Mouse (Mus musculus): Measurements from ENCODE around the gene Cage1. TPM values are rescaled to one million over a fixed set of nuclear protein-coding genes. Genes with fewer than 3 reads are reported as not detected.

Cage1 gene
- polyA plus RNA-seq (2014; fragmentation: Nextera tagmentation; extraction: Ambion mirVana), result 1.0 and 1.1 TPM in 2 replicates

- 0 out of 2 replicates have a peak, but pooled peaks cover 2% of the 10 kb centered on the region for H3K36me3 ChIP-seq (ENCODE audit: control insufficient read depth, insufficient read depth, low read length)
- WGBS, result under 1% methylated on average over 47 of the region's 47 CpGs
- H3K4me3 ChIP-seq (ENCODE audit: low read depth, low read length), result peak within 1 kb of the TSS; percentile 81
- DNase-seq (ENCODE audit: low spot score) (peak; percentile 99), ATAC-seq (ENCODE audit: low FRiP score) (peak; percentile 97)
- H3K4me1 ChIP-seq (replicated peaks; ENCODE audit: control insufficient read depth, insufficient read depth, low read length), result 0 out of 2 replicates have a peak, but pooled peaks cover 5% of the 10 kb centered on the region
- peak within 1 kb of the TSS; percentile 85 for H3K4me2 ChIP-seq (replicated peaks; ENCODE audit: low read depth, low read length)
- no peaks in the 10 kb centered on the region for H3K9me3 ChIP-seq (ENCODE audit: control insufficient read depth, low read length)
- H3K27ac ChIP-seq (ENCODE audit: low read depth, low read length), result no peak within 1 kb of the TSS
- H3K9ac ChIP-seq (ENCODE audit: low read depth, low read length), result peak within 1 kb of the TSS; percentile 80
- H3K27me3 ChIP-seq (ENCODE audit: control insufficient read depth, insufficient read depth, low read length), result no peaks in the 10 kb centered on the region
These were observed at the start of gene Cage1 for GRCm38 (mm10) chr13:38037044-38037687. Cage1 (minus strand) TSS chr13:38037069.

GRCm38 (mm10) chr13:38081161-38081560 is 44.3 kb upstream of the Cage1 start:
- Histone ChIP-seq H3K27me3 (ENCODE audit: control insufficient read depth, insufficient read depth, low read length) (no peaks in the 10 kb centered on the region), H3K9me3 (ENCODE audit: control insufficient read depth, low read length) (no peaks in the 10 kb centered on the region), H3K9ac (ENCODE audit: low read depth, low read length) (no peak overlapping the region), H3K4me2 (replicated peaks; ENCODE audit: low read depth, low read length) (no peak overlapping the region), H3K4me1 (replicated peaks; ENCODE audit: control insufficient read depth, insufficient read depth, low read length) (no peaks in the 10 kb centered on the region), H3K4me3 (ENCODE audit: low read depth, low read length) (no peak overlapping the region), H3K27ac (ENCODE audit: low read depth, low read length) (no peak overlapping the region), H3K36me3 (ENCODE audit: control insufficient read depth, insufficient read depth, low read length) (no peaks in the 10 kb centered on the region)
- 85% methylated on average over 7 of the region's 7 CpGs for WGBS
- ATAC-seq (ENCODE audit: low FRiP score) (no peak), DNase-seq (ENCODE audit: low spot score) (no peak)

GRCm38 (mm10) chr13:38080725-38081124 is 43.9 kb upstream of the Cage1 start:
- DNase-seq (ENCODE audit: low spot score) (no peak), ATAC-seq (ENCODE audit: low FRiP score) (no peak)
- H3K27me3 ChIP-seq (ENCODE audit: control insufficient read depth, insufficient read depth, low read length), result no peaks in the 10 kb centered on the region
- H3K9ac ChIP-seq (ENCODE audit: low read depth, low read length), result no peak overlapping the region
- no peak overlapping the region for H3K27ac ChIP-seq (ENCODE audit: low read depth, low read length)
- no peaks in the 10 kb centered on the region for H3K36me3 ChIP-seq (ENCODE audit: control insufficient read depth, insufficient read depth, low read length)
- 85% methylated on average over 14 of the region's 14 CpGs for WGBS
- H3K4me2 ChIP-seq (replicated peaks; ENCODE audit: low read depth, low read length), result no peak overlapping the region
- no peaks in the 10 kb centered on the region for H3K4me1 ChIP-seq (replicated peaks; ENCODE audit: control insufficient read depth, insufficient read depth, low read length)
- no peak overlapping the region for H3K4me3 ChIP-seq (ENCODE audit: low read depth, low read length)
- no peaks in the 10 kb centered on the region for H3K9me3 ChIP-seq (ENCODE audit: control insufficient read depth, low read length)

GRCm38 (mm10) chr13:38080014-38080413 is 43.1 kb upstream of the Cage1 start:
- Histone ChIP-seq H3K27ac (ENCODE audit: low read depth, low read length) (no peak overlapping the region), H3K9me3 (ENCODE audit: control insufficient read depth, low read length) (no peaks in the 10 kb centered on the region), H3K4me2 (replicated peaks; ENCODE audit: low read depth, low read length) (no peak overlapping the region), H3K27me3 (ENCODE audit: control insufficient read depth, insufficient read depth, low read length) (no peaks in the 10 kb centered on the region), H3K9ac (ENCODE audit: low read depth, low read length) (no peak overlapping the region), H3K4me1 (replicated peaks; ENCODE audit: control insufficient read depth, insufficient read depth, low read length) (no peaks in the 10 kb centered on the region), H3K36me3 (ENCODE audit: control insufficient read depth, insufficient read depth, low read length) (no peaks in the 10 kb centered on the region), H3K4me3 (ENCODE audit: low read depth, low read length) (no peak overlapping the region)
- no peak for ATAC-seq (ENCODE audit: low FRiP score)
- no peak for DNase-seq (ENCODE audit: low spot score)
- 62% methylated on average over 9 of the region's 9 CpGs for WGBS

- Histone ChIP-seq H3K4me1 (replicated peaks; ENCODE audit: control insufficient read depth, insufficient read depth, low read length) (no peaks in the 10 kb centered on the region), H3K4me2 (replicated peaks; ENCODE audit: low read depth, low read length) (no peak overlapping the region), H3K27ac (ENCODE audit: low read depth, low read length) (no peak overlapping the region), H3K36me3 (ENCODE audit: control insufficient read depth, insufficient read depth, low read length) (no peaks in the 10 kb centered on the region), H3K27me3 (ENCODE audit: control insufficient read depth, insufficient read depth, low read length) (no peaks in the 10 kb centered on the region), H3K4me3 (ENCODE audit: low read depth, low read length) (no peak overlapping the region), H3K9me3 (ENCODE audit: control insufficient read depth, low read length) (no peaks in the 10 kb centered on the region), H3K9ac (ENCODE audit: low read depth, low read length) (no peak overlapping the region)
- WGBS, result 73% methylated on average over 5 of the region's 5 CpGs
- ATAC-seq (ENCODE audit: low FRiP score), result no peak
- no peak for DNase-seq (ENCODE audit: low spot score)
These were observed 42.5 kb upstream of the Cage1 start for GRCm38 (mm10) chr13:38079366-38079765.

GRCm38 (mm10) chr13:38078836-38079235 is 42.0 kb upstream of the Cage1 start:
- WGBS, result 60% methylated on average over 6 of the region's 6 CpGs

GRCm38 (mm10) chr13:38077113-38077512 is 40.2 kb upstream of the Cage1 start:
- Histone ChIP-seq H3K36me3 (ENCODE audit: control insufficient read depth, insufficient read depth, low read length) (no peaks in the 10 kb centered on the region), H3K4me2 (replicated peaks; ENCODE audit: low read depth, low read length) (no peak overlapping the region), H3K4me1 (replicated peaks; ENCODE audit: control insufficient read depth, insufficient read depth, low read length) (no peaks in the 10 kb centered on the region), H3K4me3 (ENCODE audit: low read depth, low read length) (no peak overlapping the region), H3K27me3 (ENCODE audit: control insufficient read depth, insufficient read depth, low read length) (no peaks in the 10 kb centered on the region), H3K9ac (ENCODE audit: low read depth, low read length) (no peak overlapping the region), H3K27ac (ENCODE audit: low read depth, low read length) (no peak overlapping the region), H3K9me3 (ENCODE audit: control insufficient read depth, low read length) (no peaks in the 10 kb centered on the region)
- ATAC-seq (ENCODE audit: low FRiP score) (no peak), DNase-seq (ENCODE audit: low spot score) (peak; percentile 10)
- 31% methylated on average over 11 of the region's 11 CpGs for WGBS

More at GRCm38 (mm10) chr13:38078836-38079235, 42.0 kb upstream of the Cage1 start:
- Histone ChIP-seq H3K4me2 (replicated peaks; ENCODE audit: low read depth, low read length) (no peak overlapping the region), H3K4me3 (ENCODE audit: low read depth, low read length) (no peak overlapping the region), H3K27me3 (ENCODE audit: control insufficient read depth, insufficient read depth, low read length) (no peaks in the 10 kb centered on the region), H3K27ac (ENCODE audit: low read depth, low read length) (no peak overlapping the region), H3K36me3 (ENCODE audit: control insufficient read depth, insufficient read depth, low read length) (no peaks in the 10 kb centered on the region), H3K4me1 (replicated peaks; ENCODE audit: control insufficient read depth, insufficient read depth, low read length) (no peaks in the 10 kb centered on the region), H3K9me3 (ENCODE audit: control insufficient read depth, low read length) (no peaks in the 10 kb centered on the region), H3K9ac (ENCODE audit: low read depth, low read length) (no peak overlapping the region)
- ATAC-seq (ENCODE audit: low FRiP score), result no peak
- DNase-seq (ENCODE audit: low spot score), result no peak

GRCm38 (mm10) chr13:38074404-38074803 is 37.5 kb upstream of the Cage1 start:
- ATAC-seq (ENCODE audit: low FRiP score) (no peak), DNase-seq (ENCODE audit: low spot score) (no peak)
- Histone ChIP-seq H3K4me2 (replicated peaks; ENCODE audit: low read depth, low read length) (no peak overlapping the region), H3K4me1 (replicated peaks; ENCODE audit: control insufficient read depth, insufficient read depth, low read length) (no peaks in the 10 kb centered on the region), H3K4me3 (ENCODE audit: low read depth, low read length) (no peak overlapping the region), H3K9me3 (ENCODE audit: control insufficient read depth, low read length) (no peaks in the 10 kb centered on the region), H3K36me3 (ENCODE audit: control insufficient read depth, insufficient read depth, low read length) (no peaks in the 10 kb centered on the region), H3K9ac (ENCODE audit: low read depth, low read length) (no peak overlapping the region), H3K27ac (ENCODE audit: low read depth, low read length) (no peak overlapping the region), H3K27me3 (ENCODE audit: control insufficient read depth, insufficient read depth, low read length) (no peaks in the 10 kb centered on the region)
- WGBS, result 71% methylated on average over 5 of the region's 5 CpGs
